Comparison of ENCODE assay signal across 8 mouse cellular contexts in genomic region chr10:34418204-34418756, GRCm38 (mm10). TPM values are rescaled to one million over a fixed set of nuclear protein-coding genes. Genes with fewer than 3 reads are reported as not detected.
DNase-seq lines count a peak whose midpoint lies in the region; ATAC-seq and TF ChIP-seq lines count a peak whose summit lies in the region.

Gene Nt5dc1, minus strand, starts transcription at chr10:34418552.

- in situ Hi-C loops in Patski (cut with MboI; ENCODE audit: low pct_unique_long_range_greater_than_20kb), result no loop called here

- CTCF ChIA-PET in Patski (lab: Charles Lee), result interaction anchor here (0.7 to 0.8 kb wide), 2 partner anchors 13 to 383 kb away, joined by 3 to 4 read pairs; no protein-coding TSS in a partner anchor

- ATAC-seq in Patski, result peak; percentile 97
- peak; percentile 98 for ATAC-seq in hindbrain, embryonic 13.5 days (ENCODE audit: low FRiP score)

- H3K9me3 ChIP-seq in hindbrain, embryonic 13.5 days, result no peaks in the 10 kb centered on the region

- peak within 1 kb of the TSS; percentile 62 for H3K4me3 ChIP-seq in hindbrain, embryonic 13.5 days

- H3K36me3 ChIP-seq in hindbrain, embryonic 13.5 days, result no peaks in the 10 kb centered on the region

- WGBS in hindbrain, embryonic 13.5 days, result under 1% methylated on average over 49 of the region's 49 CpGs

- peak; percentile 42 for DNase-seq in Patski (ENCODE audit: low read depth, low spot score)
- DNase-seq in cerebellum, postnatal 14 days, result peak; percentile 93 to 95
- peak; percentile 73 to 83 for DNase-seq in frontal cortex, postnatal 14 days (ENCODE audit: low spot score in 2 of 2)
- peak; percentile 77 to 87 for DNase-seq in layer of hippocampus, postnatal 25 days (ENCODE audit: extremely low spot score in 1 of 2, low spot score in 1 of 2)
- peak; percentile 93 for DNase-seq in lung, postnatal 25 days (ENCODE audit: low spot score)
- DNase-seq in retina, embryonic 14.5 days (ENCODE audit: low spot score), result peak; percentile 93
- DNase-seq in thymus, postnatal 4 days, result peak; percentile 98

- H3K27me3 ChIP-seq in Patski, result no peaks in the 10 kb centered on the region
- no peaks in the 10 kb centered on the region for H3K27me3 ChIP-seq in hindbrain, embryonic 13.5 days

- H3K4me1 ChIP-seq in hindbrain, embryonic 13.5 days (replicated peaks), result no peaks in the 10 kb centered on the region

- peak within 1 kb of the TSS; percentile 76 for H3K9ac ChIP-seq in hindbrain, embryonic 13.5 days

- H3K4me2 ChIP-seq in hindbrain, embryonic 13.5 days, result peak within 1 kb of the TSS; percentile 67

- no peak for TF ChIP-seq CTCF in Patski (IDR thresholded peaks at IDR 0.05)

- H3K27ac ChIP-seq in hindbrain, embryonic 13.5 days, result 0 out of 2 replicates have a peak within 1 kb of the TSS, but pooled peaks have one; percentile 30

- POLR2A ChIA-PET in Patski (lab: Charles Lee), result no interaction called here

RNA-seq across cellular contexts. Expression of gene Nt5dc1, which starts in this region (rescaled TPM):
- 17.5 TPM for polyA plus RNA-seq in Patski (2021)
- polyA plus RNA-seq in hindbrain, embryonic 13.5 days (2015; fragmentation: Nextera tagmentation; extraction: Ambion mirVana), result 2.8 and 3.2 TPM in 2 replicates
- 1 to 10 TPM; 2.2 to 3.4 TPM for total RNA-seq in layer of hippocampus, postnatal 25 days (2021)

Comparison
In these comparisons a context has a peak if more than half of its experiments do, and no peak if none do; other contexts are left out.
1. Peak in every context shown above with its lines: DNase-seq, ATAC-seq, H3K4me3 ChIP-seq and H3K27ac ChIP-seq.
2. DNase-seq: peak in every context shown above with its lines; median percentile 98 in thymus, postnatal 4 days; 94 in cerebellum, postnatal 14 days; 93 in lung, postnatal 25 days; 93 in retina, embryonic 14.5 days; 82 in layer of hippocampus, postnatal 25 days; 78 in frontal cortex, postnatal 14 days; 42 in Patski.